Mouse (Mus musculus): ENCODE measurements at regions not wholly inside any gene's neighbourhood (a gene's known extent, or its start where the extent isn't known, plus 50 kb on each side); places are given as distances from the start of the nearest gene placed in this dataset.

DNA sequence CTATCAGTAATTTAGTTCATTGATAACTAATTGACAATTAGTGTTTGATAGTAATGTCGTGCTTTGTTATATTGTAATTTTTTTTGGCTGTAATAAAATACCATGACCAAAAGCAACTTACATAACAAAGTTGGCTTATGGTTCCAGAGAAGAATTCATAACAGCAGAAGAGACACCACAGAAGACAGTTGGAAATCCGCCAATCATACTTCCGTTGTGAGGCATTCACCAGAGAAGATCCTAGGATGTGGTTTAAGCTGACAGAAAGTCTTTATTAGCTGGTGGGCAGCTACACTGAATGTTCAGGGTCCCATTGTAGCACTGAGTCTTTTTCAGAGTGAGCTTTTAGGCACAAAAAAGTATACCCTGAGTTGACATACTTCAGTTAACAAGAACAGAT is 109.9 kb downstream of the Sec23a start:
- DNase-seq = no peak

DNA sequence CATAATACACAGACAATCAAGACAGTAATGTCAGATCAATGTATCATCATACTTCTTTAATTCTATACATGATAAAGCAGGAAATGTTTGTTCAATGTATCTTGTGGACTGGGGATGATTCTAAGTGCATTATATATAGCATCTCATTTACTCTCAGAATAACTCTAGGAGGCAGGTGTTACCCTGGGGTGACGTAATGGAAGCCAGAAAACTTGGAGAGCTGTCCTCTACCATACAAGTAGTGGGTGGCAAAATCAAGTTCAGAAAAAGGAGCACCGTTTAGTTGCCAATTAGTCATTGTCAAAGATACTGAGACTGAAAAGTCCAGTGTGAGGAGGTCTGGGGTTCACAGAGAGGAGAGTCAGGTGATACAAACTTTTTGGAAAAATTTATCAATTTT is 136.0 kb downstream of the Sec23a start:
- no peak for DNase-seq

DNA sequence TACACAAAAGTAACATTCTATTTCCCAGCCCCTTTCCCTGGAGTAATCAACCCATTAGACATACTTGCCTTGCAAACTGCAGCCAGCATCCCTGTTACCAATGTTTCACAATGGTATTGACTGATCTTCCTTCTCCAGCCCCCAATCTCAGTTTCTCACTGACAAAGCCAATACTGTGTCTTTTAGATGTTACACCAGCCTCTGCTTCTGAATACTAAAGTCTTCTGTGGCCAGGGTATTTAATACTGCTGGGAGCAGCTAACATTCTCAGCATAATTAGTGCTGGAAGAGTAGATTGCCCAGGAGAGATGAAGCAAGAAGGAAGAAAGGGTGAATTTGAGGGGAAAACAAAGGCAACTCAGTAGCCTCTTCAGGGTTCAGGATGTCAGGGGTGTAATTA is 139.4 kb downstream of the Sec23a start:
- DNase-seq = no peak

DNA sequence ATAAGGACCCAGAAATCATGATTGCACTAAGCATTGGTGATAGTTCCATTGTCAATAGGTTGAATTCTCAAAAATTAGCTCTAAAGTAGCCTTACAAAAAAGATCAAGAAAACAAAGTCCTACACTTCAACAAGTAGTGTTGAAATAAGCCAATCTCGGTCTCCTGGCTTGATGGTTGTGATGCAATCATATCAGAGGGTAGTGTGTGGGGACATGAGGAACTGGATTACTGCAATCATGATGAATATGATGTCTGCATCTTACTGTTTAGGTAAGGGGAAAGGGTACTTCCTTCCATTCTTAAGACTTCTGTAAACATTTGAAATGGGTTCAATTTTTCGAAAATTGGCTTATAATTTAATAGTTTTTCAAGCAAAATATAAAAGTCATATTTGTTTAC is 155.3 kb downstream of the Sec23a start:
- DNase-seq = no peak

DNA sequence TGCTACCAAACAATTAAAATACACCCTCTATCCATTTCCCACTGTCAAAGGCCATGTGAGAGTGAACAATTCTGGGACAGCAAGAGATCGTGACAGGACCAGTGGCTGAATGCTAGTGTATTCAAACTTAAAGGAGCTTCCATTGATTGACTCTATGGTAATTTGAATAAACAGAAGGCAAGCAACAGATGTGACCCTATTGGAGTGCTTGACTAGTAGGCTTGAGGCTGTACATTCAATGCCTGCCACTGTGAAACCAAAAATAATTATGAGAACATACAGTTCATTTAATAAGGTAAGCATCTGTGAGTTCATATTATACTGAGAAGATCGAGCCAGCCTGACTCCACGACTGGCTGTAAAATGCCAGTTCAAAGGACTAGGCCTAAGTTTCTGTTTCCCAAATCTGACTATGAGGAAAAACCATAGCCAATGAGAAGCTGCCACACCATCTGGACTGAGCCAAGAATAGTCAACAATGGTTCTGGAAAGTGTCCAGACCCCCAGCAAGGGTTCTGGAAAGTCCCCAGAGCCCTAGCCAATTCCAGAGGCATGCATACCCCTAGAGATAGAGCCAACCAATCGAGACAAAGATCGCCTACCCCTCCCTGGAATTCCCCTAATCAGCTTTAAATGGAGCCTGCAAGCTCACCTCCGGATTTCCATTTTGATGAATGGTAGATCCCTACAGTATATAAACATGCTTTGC is 160.0 kb downstream of the Sec23a start:
- no peak for DNase-seq

DNA sequence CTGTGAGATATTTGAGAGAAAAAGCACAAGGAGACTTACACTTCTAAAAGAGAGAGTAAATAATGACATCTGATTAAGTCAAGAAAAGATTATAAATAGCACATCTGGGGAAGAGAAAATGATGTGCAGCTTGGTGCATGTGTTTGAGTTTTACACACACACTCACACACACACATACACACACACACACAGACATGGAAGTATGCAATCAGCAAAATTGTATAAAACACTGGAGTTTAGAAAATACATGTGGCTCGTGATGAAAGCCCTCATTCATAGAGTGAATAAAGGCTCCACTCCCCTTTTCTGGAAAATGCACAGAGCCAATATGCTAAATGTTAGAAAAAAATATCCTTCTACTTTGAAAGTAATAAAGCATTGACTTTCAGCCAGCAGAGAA is 182.2 kb downstream of the Sec23a start:
- DNase-seq = no peak

DNA sequence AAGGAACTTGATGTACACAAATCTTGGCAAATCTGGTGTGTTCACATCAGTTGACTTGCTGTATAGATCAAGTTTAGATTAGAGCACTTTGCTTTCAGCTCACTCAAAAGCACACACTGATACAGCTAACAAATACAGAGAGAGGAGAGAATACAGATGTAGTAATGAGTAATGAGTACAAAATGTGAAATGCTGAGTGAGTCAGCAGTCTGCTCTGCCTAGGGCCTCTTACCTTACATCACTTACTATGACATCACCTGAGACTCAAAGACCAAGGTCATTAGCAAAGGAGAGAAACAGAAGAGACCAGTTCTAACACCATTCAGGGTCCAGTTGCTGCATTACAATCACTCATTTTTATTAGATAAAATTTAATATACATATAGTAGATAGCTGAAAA is 184.0 kb downstream of the Sec23a start:
- no peak for DNase-seq

DNA sequence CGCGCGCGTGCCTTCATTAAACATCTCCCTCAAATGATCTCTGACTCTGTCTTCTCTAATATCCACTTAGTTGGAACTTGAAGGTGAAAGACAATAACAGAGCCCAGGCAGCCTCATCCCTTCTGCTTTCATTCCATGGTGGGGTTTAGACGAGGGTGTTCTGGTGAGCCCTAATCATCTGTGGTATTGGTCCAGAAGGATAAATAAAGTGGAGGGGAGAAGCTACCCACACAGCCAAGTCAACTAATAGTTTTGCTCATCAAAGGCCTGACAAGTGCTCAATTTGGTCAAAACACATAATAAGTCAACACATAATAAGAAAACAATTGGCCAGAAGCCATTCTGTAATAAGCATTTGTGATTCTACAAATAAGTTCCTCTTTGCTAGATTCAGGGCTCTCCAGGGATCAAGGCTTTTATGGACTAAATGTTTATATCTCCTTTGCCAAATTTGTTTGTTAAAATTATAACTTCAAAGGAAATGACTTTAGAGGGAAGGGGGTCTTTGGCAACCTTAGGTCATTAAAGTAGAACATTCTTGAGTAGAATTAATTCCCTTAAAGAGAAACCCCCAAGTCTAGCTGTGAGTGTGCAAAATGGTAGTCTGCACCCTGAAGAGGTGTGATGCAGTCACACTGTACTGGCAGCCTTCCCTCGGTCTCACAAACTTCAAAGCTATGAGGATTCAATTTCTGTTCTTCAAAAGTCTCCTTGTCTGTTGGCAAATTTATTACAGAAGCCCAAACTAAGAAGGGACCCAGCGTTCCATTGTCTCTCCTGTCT is 186.5 kb downstream of the Sec23a start:
- no peak for DNase-seq

DNA sequence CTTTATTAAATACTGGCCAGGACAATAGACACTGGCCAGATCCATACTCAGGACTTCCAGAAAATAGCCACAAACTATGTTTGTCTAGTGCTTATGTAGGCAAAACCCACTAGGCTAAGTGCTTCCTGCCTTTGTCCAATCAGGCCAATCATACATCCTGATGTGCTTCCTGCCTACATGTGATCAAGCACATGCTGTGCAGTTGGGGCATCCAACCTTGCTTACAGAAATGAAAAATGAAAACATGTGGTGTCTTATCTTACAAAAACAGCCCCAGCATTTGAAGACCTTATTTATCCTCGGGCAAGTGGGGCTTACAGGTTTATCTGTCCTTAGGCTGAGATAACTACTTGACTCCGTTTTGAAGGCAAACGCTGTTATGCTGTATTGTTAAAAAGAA is 188.8 kb downstream of the Sec23a start:
- DNase-seq = no peak

DNA sequence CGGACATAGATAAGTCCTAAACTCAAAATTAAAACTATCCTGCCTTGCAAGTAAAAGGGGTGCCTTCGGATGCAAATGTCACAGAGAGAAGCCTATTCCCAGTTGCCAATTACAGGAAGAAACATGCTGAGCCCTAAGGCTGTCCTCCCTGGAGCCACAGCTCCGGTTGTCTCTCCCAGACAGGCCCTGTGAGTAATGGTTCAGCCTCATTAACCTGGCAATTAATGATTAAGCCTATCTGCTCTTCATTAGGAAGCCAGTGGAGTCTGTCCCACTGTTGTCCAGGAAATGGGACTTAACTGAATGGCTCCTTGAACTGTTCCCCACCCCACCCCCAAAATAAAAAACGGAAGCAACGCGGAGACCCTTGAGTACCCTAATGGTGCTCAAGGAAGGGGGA is 207.7 kb downstream of the Sec23a start:
- peak; percentile 5 to 40 for DNase-seq

DNA sequence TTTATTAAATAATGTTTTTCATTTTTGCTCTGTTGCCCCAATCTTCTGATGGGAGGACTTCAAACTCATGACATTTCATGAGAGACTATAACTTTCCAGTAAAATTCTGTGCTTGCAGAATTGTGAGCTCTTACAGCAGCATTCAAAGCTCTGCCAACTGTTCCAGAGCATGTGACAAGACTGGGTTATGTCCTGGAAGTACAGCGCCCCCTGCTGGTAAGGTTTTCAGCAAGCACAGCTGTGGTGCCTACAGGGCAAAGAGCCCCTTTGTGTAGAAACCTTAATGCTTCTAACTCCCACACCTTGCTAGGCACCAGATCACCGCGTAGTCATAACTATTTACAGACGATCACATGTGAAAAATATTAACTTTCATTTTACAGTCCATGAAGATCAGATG is 209.4 kb downstream of the Sec23a start:
- DNase-seq = peak; percentile 79 to 91

All from kidney, postnatal 25 days (tissue).